Mouse (Mus musculus) embryonic facial prominence, embryonic 11.5 days (tissue): Measurements from ENCODE around the gene B3galt6. TPM values are rescaled to one million over a fixed set of nuclear protein-coding genes. Genes with fewer than 3 reads are reported as not detected.

Experiments
- ATAC-seq: fragments of 200-750 bp; cut with Nextera tagmentation; replicated peaks from 2 replicates; pipeline ENCODE4 v1.8.0; 2017; ENCODE audit warnings: low read depth; ENCODE audit not compliant: insufficient number of reproducible peaks, low FRiP score, low TSS enrichment
- DNase-seq: peaks from one replicate; pipeline ENCODE4 v3.0.0-alpha.2; 2015; ENCODE audit warnings: low spot score
- H3K27ac ChIP-seq: fragments of 300-500 bp; sonication (generic); replicated peaks from 2 replicates; pipeline ENCODE4 v1.5.1; 2014; ENCODE audit warnings: mild to moderate bottlenecking, low read depth, low read length, control low read depth
- H3K27me3 ChIP-seq: fragments of 300-500 bp; sonication (generic); 2 replicates; pipeline ENCODE4 v1.6.1; 2014; ENCODE audit warnings: mild to moderate bottlenecking, low read length, moderate library complexity, mixed read lengths; ENCODE audit not compliant: control insufficient read depth, insufficient read depth
- H3K36me3 ChIP-seq: fragments of 300-500 bp; sonication (generic); replicated peaks from 2 replicates; pipeline ENCODE4 v1.6.1; 2014; ENCODE audit warnings: low read depth, mild to moderate bottlenecking, low read length, moderate library complexity, mixed read lengths; ENCODE audit not compliant: control insufficient read depth, insufficient read depth
- H3K4me1 ChIP-seq: fragments of 300-500 bp; sonication (generic); 2 replicates; pipeline ENCODE4 v1.6.1; 2014; ENCODE audit warnings: low read length, mixed read lengths; ENCODE audit not compliant: control insufficient read depth, insufficient read depth
- H3K4me2 ChIP-seq: fragments of 300-500 bp; sonication (generic); 2 replicates; pipeline ENCODE4 v1.6.1; 2014; ENCODE audit warnings: low read depth, mild to moderate bottlenecking, control low read depth, low read length, moderate library complexity
- H3K4me3 ChIP-seq: fragments of 300-500 bp; sonication (generic); 2 replicates; pipeline ENCODE4 v1.5.1; 2014; ENCODE audit warnings: low read depth, low read length, control low read depth
- H3K9ac ChIP-seq: fragments of 300-500 bp; sonication (generic); replicated peaks from 2 replicates; pipeline ENCODE4 v1.6.1; 2014; ENCODE audit warnings: mild to moderate bottlenecking, control low read depth, low read length
- H3K9me3 ChIP-seq: fragments of 300-500 bp; sonication (generic); replicated peaks from 2 replicates; pipeline ENCODE4 v1.6.1; 2016; ENCODE audit warnings: mild to moderate bottlenecking, low read length, inconsistent platforms, mixed read lengths; ENCODE audit not compliant: control insufficient read depth
- WGBS: fragments of 180-500 bp; shearing (Covaris S2); extraction: QIAGEN DNeasy Blood & Tissue Kit; methylation state at CpG from one replicate; pipeline ENCODE4 v1.1.7; 2014; 5-methylcytosine and 5-hydroxymethylcytosine counted together
- polyA plus RNA-seq: library from polyadenylated mRNA; unstranded; fragments of >200 nt; fragmentation: Nextera tagmentation; extraction: Ambion mirVana; gene quantifications from 2 replicates; pipeline ENCODE4 v1.2.1, GENCODE M21; 2014

Gene B3galt6
- 17.8 and 18.9 TPM in 2 replicates for polyA plus RNA-seq

GRCm38 (mm10) chr4:155992241-155992905 is at the start of gene B3galt6, which contains the start of gene Sdf4:
B3galt6 (minus strand) TSS chr4:155992649.
Sdf4 (plus strand) TSS chr4:155992872.
- Histone ChIP-seq H3K4me2 (peak within 1 kb of the TSS; percentile 96), H3K9me3 (no peaks in the 10 kb centered on the region), H3K9ac (peak within 1 kb of the TSS; percentile 88), H3K27me3 (no peaks in the 10 kb centered on the region), H3K4me1 (no peaks in the 10 kb centered on the region), H3K4me3 (peak within 1 kb of the TSS; percentile 74), H3K36me3 (no peaks in the 10 kb centered on the region), H3K27ac (peak within 1 kb of the TSS; percentile 95)
- peak; percentile 89 for DNase-seq
- WGBS, result 1% methylated on average over 99 of the region's 99 CpGs
- ATAC-seq, result peak; percentile 82

- Histone ChIP-seq H3K27me3 (peaks cover 19% of the 10 kb centered on the region), H3K4me1 (peaks cover 5% of the 10 kb centered on the region), H3K27ac (no peak overlapping the region), H3K9me3 (no peaks in the 10 kb centered on the region), H3K36me3 (no peaks in the 10 kb centered on the region), H3K9ac (peak overlapping the region; percentile 26; the same call in 1 of the 2 replicates), H3K4me3 (peak overlapping the region; percentile 19), H3K4me2 (peak overlapping the region; percentile 26)
- 6% methylated on average over 25 of the region's 25 CpGs for WGBS
- DNase-seq (no peak), ATAC-seq (no peak)
Observed at GRCm38 (mm10) chr4:156034901-156035300, 42.5 kb upstream of the B3galt6 start.

- no peaks in the 10 kb centered on the region for H3K36me3 ChIP-seq
- no peaks in the 10 kb centered on the region for H3K9me3 ChIP-seq
- no peak for DNase-seq
- H3K4me1 ChIP-seq, result peaks cover 5% of the 10 kb centered on the region
- H3K27me3 ChIP-seq, result peaks cover 19% of the 10 kb centered on the region
- no peak overlapping the region; the same call in 1 of the 2 replicates for H3K4me2 ChIP-seq
- ATAC-seq, result no peak
- no peak overlapping the region for H3K27ac ChIP-seq
- H3K9ac ChIP-seq, result no peak overlapping the region
- 54% methylated on average over 4 of the region's 4 CpGs for WGBS
- H3K4me3 ChIP-seq, result no peak overlapping the region
Observed at GRCm38 (mm10) chr4:156034301-156034700, 41.9 kb upstream of the B3galt6 start.

GRCm38 (mm10) chr4:156033476-156034119 is 41.1 kb upstream of the B3galt6 start:
- Histone ChIP-seq H3K9ac (no peak overlapping the region), H3K4me2 (no peak overlapping the region), H3K4me3 (no peak overlapping the region), H3K36me3 (no peaks in the 10 kb centered on the region), H3K9me3 (no peaks in the 10 kb centered on the region), H3K4me1 (peaks cover 5% of the 10 kb centered on the region), H3K27ac (no peak overlapping the region), H3K27me3 (peaks cover 19% of the 10 kb centered on the region)
- WGBS, result 41% methylated on average over 6 of the region's 6 CpGs
- DNase-seq, result peak; percentile 68
- no peak for ATAC-seq

DNA sequence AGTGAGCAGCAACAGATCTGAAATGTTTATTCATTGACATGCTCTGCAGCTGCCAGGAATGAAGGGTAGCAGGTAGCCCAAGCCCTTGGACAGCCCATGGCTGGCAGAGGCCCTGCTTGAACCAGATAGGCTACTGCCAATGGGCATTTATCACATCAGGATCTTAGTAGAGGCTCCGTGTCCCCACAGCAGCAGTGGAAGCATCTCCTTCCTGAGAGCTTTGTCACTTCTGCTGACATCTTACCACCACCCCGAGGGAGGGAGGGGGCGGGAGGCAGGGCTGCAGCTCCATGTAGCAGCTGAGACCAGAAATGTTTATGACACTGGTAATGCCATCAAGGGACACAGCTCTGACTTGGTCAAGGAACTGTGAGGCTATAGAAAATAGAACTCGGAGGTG is 40.4 kb upstream of the B3galt6 start:
- H3K4me1 ChIP-seq, result peaks cover 5% of the 10 kb centered on the region
- DNase-seq, result no peak
- 95% methylated on average over 4 of the region's 4 CpGs for WGBS
- H3K27me3 ChIP-seq, result peaks cover 19% of the 10 kb centered on the region
- no peak overlapping the region for H3K4me3 ChIP-seq
- no peak for ATAC-seq
- no peak overlapping the region for H3K4me2 ChIP-seq
- H3K36me3 ChIP-seq, result no peaks in the 10 kb centered on the region
- no peaks in the 10 kb centered on the region for H3K9me3 ChIP-seq
- no peak overlapping the region; the same call in 1 of the 2 replicates for H3K27ac ChIP-seq
- no peak overlapping the region for H3K9ac ChIP-seq

DNA sequence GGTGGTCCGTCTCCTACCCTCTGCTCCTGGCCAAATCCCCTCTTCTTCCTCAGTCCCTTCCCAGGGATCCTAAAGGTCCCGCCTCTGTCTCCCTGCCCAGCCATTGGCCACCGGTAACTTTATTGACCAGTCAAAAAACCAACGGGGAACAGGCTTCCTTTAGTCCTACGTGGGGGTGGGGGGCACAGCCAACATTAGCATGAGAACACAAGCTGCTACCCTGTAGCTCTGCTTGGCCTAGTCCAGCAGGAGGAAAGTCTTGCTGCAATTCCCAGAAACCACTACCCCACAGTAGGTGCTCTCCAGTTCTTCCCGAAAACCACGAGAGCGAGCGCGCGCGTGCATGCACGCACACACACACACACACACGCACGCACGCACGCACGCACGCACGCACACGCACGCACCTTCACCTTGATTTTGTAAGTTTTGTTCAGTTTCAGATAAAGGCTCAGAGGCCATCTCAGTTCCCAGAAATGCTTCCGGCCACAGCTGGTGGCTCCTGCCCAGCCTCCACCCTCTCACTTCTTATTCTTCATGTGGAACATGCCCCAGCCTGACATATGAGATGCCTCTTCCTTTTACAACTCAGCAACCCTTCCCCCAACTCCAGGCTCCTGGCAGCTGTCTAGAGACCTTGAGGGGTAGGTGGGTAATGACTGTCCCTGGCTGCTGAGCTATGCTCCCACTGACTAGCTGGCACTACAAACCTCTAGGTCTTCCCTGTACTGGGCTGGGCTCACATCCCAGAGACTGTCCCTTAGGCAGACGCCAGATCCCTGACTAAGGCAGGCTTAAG is 39.3 kb upstream of the B3galt6 start:
- WGBS, result 1% methylated on average over 24 of the region's 24 CpGs
- no peaks in the 10 kb centered on the region for H3K9me3 ChIP-seq
- H3K4me2 ChIP-seq, result peak overlapping the region; percentile 64
- peak overlapping the region; percentile 45 for H3K4me3 ChIP-seq
- H3K27ac ChIP-seq, result peak overlapping the region; percentile 87
- DNase-seq (peak; percentile 89), ATAC-seq (peak; percentile 86)
- no peaks in the 10 kb centered on the region for H3K36me3 ChIP-seq
- H3K9ac ChIP-seq, result peak overlapping the region; percentile 65
- H3K4me1 ChIP-seq, result peaks cover 5% of the 10 kb centered on the region
- peaks cover 19% of the 10 kb centered on the region for H3K27me3 ChIP-seq

GRCm38 (mm10) chr4:156031255-156031592 is 38.8 kb upstream of the B3galt6 start:
- Histone ChIP-seq H3K4me3 (peak overlapping the region; percentile 45), H3K4me1 (peaks cover 5% of the 10 kb centered on the region), H3K4me2 (peak overlapping the region; percentile 64), H3K27ac (peak overlapping the region; percentile 87), H3K27me3 (peaks cover 18% of the 10 kb centered on the region), H3K36me3 (no peaks in the 10 kb centered on the region), H3K9me3 (no peaks in the 10 kb centered on the region), H3K9ac (peak overlapping the region; percentile 65)
- no peak for DNase-seq
- ATAC-seq, result no peak
- WGBS, result 3% methylated on average over 7 of the region's 7 CpGs
